Mouse (Mus musculus) midbrain, embryonic 12.5 days (tissue): Measurements from ENCODE around the gene Acadm. TPM values are rescaled to one million over a fixed set of nuclear protein-coding genes. Genes with fewer than 3 reads are reported as not detected.

Experiments used
- ATAC-seq: fragments of 200-750 bp; cut with Nextera tagmentation; 2 replicates; pipeline ENCODE4 v1.8.0; 2017; ENCODE audit warnings: low read depth, moderate TSS enrichment, moderate library complexity; ENCODE audit not compliant: low FRiP score
- H3K27ac ChIP-seq: fragments of 300-500 bp; sonication (generic); replicated peaks from 2 replicates; pipeline ENCODE4 v1.5.1; 2016; ENCODE audit warnings: mild to moderate bottlenecking
- H3K27me3 ChIP-seq: fragments of 300-500 bp; sonication (generic); 2 replicates; pipeline ENCODE4 v1.6.1; 2016; ENCODE audit warnings: mild to moderate bottlenecking
- H3K36me3 ChIP-seq: fragments of 300-500 bp; sonication (generic); 2 replicates; pipeline ENCODE4 v1.6.1; 2016
- H3K4me1 ChIP-seq: fragments of 300-500 bp; sonication (generic); 2 replicates; pipeline ENCODE4 v1.6.1; 2016
- H3K4me2 ChIP-seq: fragments of 300-500 bp; sonication (generic); replicated peaks from 2 replicates; pipeline ENCODE4 v1.6.1; 2016; ENCODE audit warnings: mild to moderate bottlenecking, moderate library complexity
- H3K4me3 ChIP-seq: fragments of 300-500 bp; sonication (generic); 2 replicates; pipeline ENCODE4 v1.5.1; 2016; ENCODE audit warnings: mild to moderate bottlenecking
- H3K9ac ChIP-seq: fragments of 300-500 bp; sonication (generic); replicated peaks from 2 replicates; pipeline ENCODE4 v1.6.1; 2016; ENCODE audit warnings: mild to moderate bottlenecking, moderate library complexity
- H3K9me3 ChIP-seq: fragments of 300-500 bp; sonication (generic); 2 replicates; pipeline ENCODE4 v1.6.1; 2016; ENCODE audit warnings: mild to moderate bottlenecking
- WGBS: fragments of 180-500 bp; shearing (Covaris S2); methylation state at CpG from one replicate; pipeline ENCODE4 v1.1.7; 2016; 5-methylcytosine and 5-hydroxymethylcytosine counted together
- polyA plus RNA-seq: library from polyadenylated mRNA; unstranded; fragments of >200 nt; fragmentation: Nextera tagmentation; extraction: Ambion mirVana; gene quantifications from 2 replicates; pipeline ENCODE4 v1.2.1, GENCODE M21; 2016

Gene Acadm
- polyA plus RNA-seq, 1 experiment from 2014 or later = 54.6 TPM

DNA sequence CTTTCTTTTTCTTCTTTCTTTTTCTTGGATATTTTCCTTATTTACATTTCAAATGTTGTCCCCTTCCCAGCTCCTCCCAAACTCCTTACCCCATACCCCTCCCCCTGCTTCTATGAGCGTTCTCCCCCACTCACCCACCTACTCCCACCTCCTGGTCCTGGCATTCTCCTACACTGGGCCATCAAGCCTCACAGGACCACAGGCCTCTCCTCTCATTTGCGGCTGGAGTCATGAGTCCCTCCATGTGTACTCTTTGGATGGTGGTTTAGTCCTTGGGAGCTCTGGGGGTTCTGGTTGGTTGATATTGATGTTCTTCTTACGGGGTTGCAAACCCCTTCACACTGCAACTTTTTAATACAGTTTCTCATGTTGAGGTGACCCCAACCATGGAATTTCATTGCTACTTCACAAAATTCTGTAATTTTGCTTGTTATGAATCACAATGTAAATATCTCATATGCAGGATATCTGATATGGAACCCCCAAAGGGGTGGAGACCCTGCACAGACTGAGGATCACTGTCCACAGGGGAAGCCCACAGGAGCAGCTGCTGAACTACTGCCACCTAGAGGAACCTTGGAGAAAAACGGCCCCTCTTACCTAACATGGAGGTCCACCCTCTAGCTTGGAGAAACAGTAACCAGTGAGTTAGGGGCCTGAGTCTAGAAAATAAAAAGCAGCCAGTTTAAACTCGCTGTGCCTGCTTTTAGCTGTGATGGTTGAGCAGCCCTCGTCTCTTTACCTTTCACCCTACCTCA lies 17.4 kb upstream of the Acadm start:
- no peak for ATAC-seq

DNA sequence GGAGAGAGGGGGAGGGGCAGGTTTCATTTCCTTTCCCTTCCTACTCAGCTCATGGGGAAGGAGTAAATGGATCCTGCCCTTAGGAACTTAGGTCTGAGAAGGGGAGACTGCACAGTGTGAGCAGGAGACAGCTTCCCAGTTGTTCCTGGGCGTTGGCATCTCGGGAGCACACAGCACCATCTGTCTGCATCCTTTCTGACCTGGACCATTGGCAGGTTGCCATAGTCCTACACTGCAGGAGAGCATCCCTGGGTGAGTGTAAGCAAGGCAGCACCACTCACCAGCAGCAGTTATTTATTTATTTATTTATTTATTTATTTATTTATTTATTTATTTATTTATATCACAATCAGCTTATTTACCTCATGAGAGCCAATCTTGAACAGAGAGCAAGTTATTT lies 16.5 kb upstream of the Acadm start:
- H3K9ac ChIP-seq = no peak overlapping the region
- no peak overlapping the region for H3K4me3 ChIP-seq
- 81% methylated on average over 2 of the region's 2 CpGs for WGBS
- no peaks in the 10 kb centered on the region for H3K9me3 ChIP-seq
- H3K36me3 ChIP-seq = no peaks in the 10 kb centered on the region
- no peaks in the 10 kb centered on the region for H3K4me1 ChIP-seq
- H3K27me3 ChIP-seq = no peaks in the 10 kb centered on the region
- no peak for ATAC-seq
- no peak overlapping the region for H3K27ac ChIP-seq
- H3K4me2 ChIP-seq = no peak overlapping the region

More for the DNA sequence above, 17.4 kb upstream of the Acadm start:
- Histone ChIP-seq H3K9me3 (no peaks in the 10 kb centered on the region), H3K27ac (no peak overlapping the region), H3K9ac (no peak overlapping the region), H3K4me1 (no peaks in the 10 kb centered on the region), H3K4me3 (no peak overlapping the region), H3K27me3 (no peaks in the 10 kb centered on the region), H3K36me3 (no peaks in the 10 kb centered on the region), H3K4me2 (no peak overlapping the region)
- 73% methylated on average over 6 of the region's 6 CpGs for WGBS

DNA sequence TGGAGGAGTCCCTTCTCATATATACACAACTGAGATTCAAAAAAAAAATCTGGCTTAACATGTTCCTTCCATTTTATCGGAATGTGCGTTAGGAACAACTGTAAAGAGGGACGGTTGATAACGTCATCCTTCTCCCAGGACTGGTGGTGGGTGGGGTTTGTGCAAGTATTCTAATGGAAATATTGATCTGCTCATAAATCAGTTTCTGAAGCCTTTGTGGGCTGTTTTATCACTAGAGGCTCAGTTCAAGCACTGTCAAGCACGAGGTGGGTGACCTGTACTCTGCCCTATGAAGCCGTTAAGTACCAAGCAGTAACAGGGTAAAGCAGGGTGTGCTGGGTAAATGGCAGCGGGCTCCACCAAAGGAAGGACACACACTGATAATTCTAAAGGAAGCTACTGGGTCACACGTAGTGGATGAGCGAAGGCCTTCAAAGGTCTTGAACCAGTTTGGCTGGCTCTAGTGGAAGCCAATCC lies 15.3 kb upstream of the Acadm start:
- H3K9ac ChIP-seq = no peak overlapping the region
- H3K4me2 ChIP-seq = no peak overlapping the region
- H3K4me1 ChIP-seq = no peaks in the 10 kb centered on the region
- no peaks in the 10 kb centered on the region for H3K27me3 ChIP-seq
- no peaks in the 10 kb centered on the region for H3K9me3 ChIP-seq
- no peak; the same call in 1 of the 2 replicates for ATAC-seq
- H3K36me3 ChIP-seq = no peaks in the 10 kb centered on the region
- 89% methylated on average over 9 of the region's 9 CpGs for WGBS
- no peak overlapping the region for H3K4me3 ChIP-seq
- no peak overlapping the region for H3K27ac ChIP-seq

DNA sequence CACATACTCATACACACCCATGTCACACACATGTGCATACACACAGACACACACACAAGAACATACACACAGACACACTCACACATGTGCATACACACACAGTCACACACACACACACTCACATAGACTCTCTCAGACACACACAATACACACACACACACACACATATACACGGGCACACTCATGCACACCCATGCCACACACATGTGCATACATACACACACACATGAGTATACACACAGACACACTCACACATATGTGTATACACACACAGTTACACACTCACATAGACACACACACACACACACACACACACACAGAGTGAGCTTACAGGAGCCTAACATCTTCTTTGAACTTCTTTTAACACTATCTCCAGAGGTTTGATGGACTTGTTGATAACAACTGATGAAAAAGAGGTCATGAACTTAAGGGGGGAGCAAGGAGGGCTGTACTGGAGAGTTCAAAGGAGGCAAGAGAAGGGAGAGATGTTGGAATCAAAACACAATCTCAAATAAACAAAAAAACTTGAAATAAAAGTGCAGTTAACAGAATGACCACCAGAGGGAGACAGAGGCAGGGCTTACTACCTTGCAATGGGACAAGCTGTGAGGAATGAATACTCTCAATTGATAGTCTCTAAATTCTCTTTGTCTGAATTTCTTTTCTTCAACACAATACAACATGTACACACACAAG lies 14.8 kb upstream of the Acadm start:
- no peak overlapping the region for H3K4me3 ChIP-seq
- peak; percentile 38 for ATAC-seq
- WGBS = 88% methylated on average over 1 of the region's 1 CpGs
- no peak overlapping the region for H3K9ac ChIP-seq
- no peak overlapping the region for H3K4me2 ChIP-seq
- no peaks in the 10 kb centered on the region for H3K36me3 ChIP-seq
- H3K27me3 ChIP-seq = no peaks in the 10 kb centered on the region
- no peaks in the 10 kb centered on the region for H3K4me1 ChIP-seq
- no peak overlapping the region for H3K27ac ChIP-seq
- no peaks in the 10 kb centered on the region for H3K9me3 ChIP-seq

DNA sequence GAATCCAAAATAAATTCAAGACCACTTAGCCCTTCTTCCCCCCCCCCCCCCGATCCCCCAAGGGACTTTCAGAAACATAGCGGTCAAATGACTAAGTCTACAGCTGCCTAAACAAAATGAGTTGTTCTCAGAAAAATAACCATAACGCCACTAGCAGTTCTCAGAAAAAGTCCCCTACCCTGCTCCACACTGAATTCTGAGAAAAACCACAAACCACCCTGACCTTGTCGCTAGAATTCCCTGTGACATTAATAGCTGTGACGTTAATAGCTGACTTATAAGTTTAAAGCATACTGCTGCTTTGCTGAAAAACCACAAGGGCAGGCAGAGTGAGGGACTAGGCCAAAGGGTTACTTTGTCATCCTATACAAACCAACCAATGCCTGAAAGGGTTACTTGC lies 13.5 kb upstream of the Acadm start:
- no peaks in the 10 kb centered on the region for H3K27me3 ChIP-seq
- no peak overlapping the region for H3K4me3 ChIP-seq
- H3K9me3 ChIP-seq = no peaks in the 10 kb centered on the region
- H3K36me3 ChIP-seq = no peaks in the 10 kb centered on the region
- H3K9ac ChIP-seq = no peak overlapping the region
- no peaks in the 10 kb centered on the region for H3K4me1 ChIP-seq
- ATAC-seq = no peak
- no peak overlapping the region for H3K27ac ChIP-seq
- 93% methylated on average over 5 of the region's 5 CpGs for WGBS
- H3K4me2 ChIP-seq = no peak overlapping the region

DNA sequence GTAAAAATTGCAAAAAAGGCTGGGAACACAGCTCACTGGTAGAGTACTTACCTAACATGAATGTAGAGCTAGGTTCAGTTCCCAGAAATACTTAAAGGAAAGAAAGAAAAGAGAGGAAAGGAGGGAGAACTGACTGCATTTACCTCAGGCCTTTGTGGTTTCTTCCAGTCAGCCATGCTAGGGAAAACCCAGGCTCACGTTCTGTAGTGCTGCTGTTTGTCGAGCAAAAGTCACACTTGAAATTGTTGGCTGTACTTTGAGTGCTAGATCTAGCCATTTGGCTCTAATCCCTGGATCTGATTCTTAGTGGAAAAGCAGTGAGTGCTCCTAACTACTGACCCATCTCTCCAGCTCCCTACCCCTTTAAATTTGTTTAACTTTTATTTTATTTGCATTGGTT lies 3.7 kb upstream of the Acadm start:
- Histone ChIP-seq H3K9me3 (no peaks in the 10 kb centered on the region), H3K4me2 (no peak overlapping the region), H3K27ac (no peak overlapping the region), H3K27me3 (no peaks in the 10 kb centered on the region), H3K36me3 (no peaks in the 10 kb centered on the region), H3K4me1 (peaks cover 4% of the 10 kb centered on the region), H3K4me3 (no peak overlapping the region), H3K9ac (no peak overlapping the region)
- no peak for ATAC-seq
- WGBS = 80% methylated on average over 2 of the region's 2 CpGs

DNA sequence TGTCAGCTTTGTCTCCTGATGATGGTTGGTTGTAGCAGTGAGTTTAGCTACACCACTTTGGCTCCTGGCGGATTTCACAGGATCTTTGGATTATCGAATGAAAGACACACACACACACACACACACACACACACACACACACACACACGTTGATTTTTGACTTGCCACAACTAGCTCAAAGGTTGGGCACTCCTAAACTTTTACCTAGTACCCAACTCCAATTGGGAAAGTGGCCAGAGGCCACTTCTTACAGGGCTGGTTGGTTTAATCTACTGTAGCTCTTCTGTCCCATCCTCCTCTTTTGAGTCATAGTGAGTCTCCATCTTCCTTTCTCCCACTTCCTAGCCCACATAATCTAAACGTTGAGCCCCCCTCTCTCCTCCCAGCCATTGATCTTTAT lies 2.8 kb upstream of the Acadm start:
- peaks cover 11% of the 10 kb centered on the region for H3K4me1 ChIP-seq
- no peak for ATAC-seq
- WGBS = 73% methylated on average over 4 of the region's 4 CpGs
- no peaks in the 10 kb centered on the region for H3K9me3 ChIP-seq
- H3K4me3 ChIP-seq = no peak overlapping the region
- H3K9ac ChIP-seq = no peak overlapping the region
- H3K36me3 ChIP-seq = no peaks in the 10 kb centered on the region
- no peaks in the 10 kb centered on the region for H3K27me3 ChIP-seq
- H3K27ac ChIP-seq = no peak overlapping the region
- no peak overlapping the region for H3K4me2 ChIP-seq

DNA sequence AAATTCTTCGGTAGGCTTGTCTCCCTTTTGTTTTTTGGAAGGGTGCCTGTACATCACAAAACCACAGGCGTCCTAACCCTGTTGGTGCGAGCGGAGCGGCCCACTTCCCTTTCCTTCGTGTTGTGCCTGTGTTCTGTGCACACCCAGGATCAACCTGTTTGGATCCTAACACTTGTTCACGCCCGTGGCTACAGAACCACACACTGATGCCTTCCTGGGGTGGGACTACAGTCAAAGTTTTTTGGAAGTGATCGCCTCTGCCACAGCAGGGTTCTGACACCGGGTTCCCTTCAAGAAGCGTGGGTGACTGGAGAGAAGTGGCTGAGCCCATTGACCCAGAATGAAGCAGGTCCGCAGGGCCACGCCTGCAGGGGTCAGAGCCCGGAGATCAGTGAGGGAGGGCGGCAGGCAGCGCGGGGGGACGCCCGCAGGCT lies 514 bp downstream of the Acadm start:
- no peaks in the 10 kb centered on the region for H3K36me3 ChIP-seq

DNA sequence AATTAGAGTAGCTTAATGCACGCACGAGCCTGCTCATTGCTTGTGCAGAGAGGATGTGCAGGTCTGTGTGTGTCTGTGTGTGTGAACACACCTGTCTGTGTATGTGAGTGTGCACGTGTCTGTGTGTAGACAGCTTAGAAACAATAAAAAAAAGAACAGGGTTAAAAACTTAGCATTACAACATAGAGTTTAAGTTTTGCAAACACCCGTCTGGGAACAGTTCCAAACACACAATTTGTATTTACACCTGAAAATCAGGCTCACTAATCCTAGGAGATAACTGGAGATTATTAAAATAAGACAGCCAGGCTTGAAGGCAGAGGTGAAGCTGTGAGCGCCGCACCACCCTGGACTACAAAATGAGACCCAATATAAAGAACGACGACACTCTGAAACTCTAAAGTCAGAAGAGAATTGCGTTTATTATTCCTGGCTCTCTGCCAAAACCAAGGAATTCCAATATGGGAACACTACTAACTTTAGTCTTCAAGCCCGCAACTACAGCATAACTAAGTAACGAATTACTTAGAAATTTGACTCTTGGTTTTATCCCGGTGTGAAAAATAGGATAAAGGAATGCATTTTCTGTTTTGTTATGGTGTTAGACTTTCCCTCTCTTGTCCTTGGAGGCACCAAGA lies 1.3 kb downstream of the Acadm start:
- H3K9ac ChIP-seq = peak overlapping the region; percentile 70; the same call in 1 of the 2 replicates
- no peaks in the 10 kb centered on the region for H3K27me3 ChIP-seq
- peaks cover 11% of the 10 kb centered on the region for H3K4me1 ChIP-seq
- ATAC-seq = no peak
- peak overlapping the region; percentile 78 for H3K4me3 ChIP-seq
- WGBS = 42% methylated on average over 12 of the region's 12 CpGs
- H3K36me3 ChIP-seq = peaks cover 7% of the 10 kb centered on the region; the same call in 1 of the 2 replicates
- H3K4me2 ChIP-seq = peak overlapping the region; percentile 64
- H3K9me3 ChIP-seq = no peaks in the 10 kb centered on the region
- H3K27ac ChIP-seq = no peak overlapping the region

More for the DNA sequence above, 514 bp downstream of the Acadm start:
- peak; percentile 47 for ATAC-seq
- H3K9ac ChIP-seq = peak overlapping the region; percentile 70
- no peaks in the 10 kb centered on the region for H3K9me3 ChIP-seq
- H3K4me1 ChIP-seq = peaks cover 11% of the 10 kb centered on the region
- no peaks in the 10 kb centered on the region for H3K27me3 ChIP-seq
- WGBS = under 1% methylated on average over 19 of the region's 19 CpGs
- peak overlapping the region; percentile 64 for H3K4me2 ChIP-seq
- H3K27ac ChIP-seq = peak overlapping the region; percentile 81
- H3K4me3 ChIP-seq = peak overlapping the region; percentile 78

DNA sequence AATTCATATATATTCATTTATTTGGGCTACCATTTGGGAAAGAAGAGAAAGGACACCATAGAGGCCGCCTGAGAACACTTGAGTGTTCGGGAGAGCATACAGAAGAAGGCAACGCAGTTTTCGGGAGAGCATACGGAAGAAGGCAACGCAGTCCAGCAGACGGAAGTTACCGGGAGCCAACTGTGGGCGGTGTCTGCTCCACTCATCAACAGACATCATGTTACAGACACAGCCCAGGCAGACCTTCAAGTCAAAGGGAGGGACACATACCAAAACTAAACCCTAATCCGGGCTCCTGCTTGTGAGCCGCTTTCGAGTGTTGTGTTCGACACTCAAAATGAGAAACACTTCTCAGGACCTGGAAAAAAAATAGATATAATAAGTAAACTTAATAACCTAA lies 2.8 kb downstream of the Acadm start:
- Histone ChIP-seq H3K4me3 (no peak overlapping the region), H3K9ac (no peak overlapping the region), H3K27me3 (no peaks in the 10 kb centered on the region), H3K27ac (no peak overlapping the region), H3K9me3 (no peaks in the 10 kb centered on the region), H3K36me3 (peaks cover 22% of the 10 kb centered on the region), H3K4me1 (peaks cover 11% of the 10 kb centered on the region), H3K4me2 (no peak overlapping the region)
- WGBS = 95% methylated on average over 13 of the region's 13 CpGs
- no peak for ATAC-seq

DNA sequence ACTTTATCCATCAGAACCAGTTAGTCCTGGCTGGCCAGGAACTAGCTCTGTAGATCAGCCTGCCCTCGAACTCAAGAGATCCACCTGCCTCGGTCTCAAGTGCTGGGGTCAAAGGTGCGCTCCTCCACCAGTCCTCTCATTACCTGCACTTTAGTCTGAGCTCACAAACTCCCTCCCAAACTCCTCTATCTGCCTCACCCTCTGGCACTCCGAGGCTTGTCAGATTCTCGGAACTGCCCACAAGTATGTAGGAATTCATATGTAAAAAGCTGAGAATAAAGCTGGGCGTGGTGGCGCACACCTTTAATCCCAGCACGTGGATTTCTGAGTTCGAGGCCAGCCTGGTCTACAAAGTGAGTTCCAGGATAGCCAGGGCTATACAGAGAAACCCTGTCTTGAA lies 3.9 kb downstream of the Acadm start:
- Histone ChIP-seq H3K4me2 (no peak overlapping the region), H3K9me3 (no peaks in the 10 kb centered on the region), H3K27me3 (no peaks in the 10 kb centered on the region), H3K4me3 (no peak overlapping the region), H3K9ac (no peak overlapping the region), H3K36me3 (peaks cover 27% of the 10 kb centered on the region), H3K27ac (no peak overlapping the region), H3K4me1 (peaks cover 11% of the 10 kb centered on the region)
- no peak for ATAC-seq
- 92% methylated on average over 9 of the region's 9 CpGs for WGBS

DNA sequence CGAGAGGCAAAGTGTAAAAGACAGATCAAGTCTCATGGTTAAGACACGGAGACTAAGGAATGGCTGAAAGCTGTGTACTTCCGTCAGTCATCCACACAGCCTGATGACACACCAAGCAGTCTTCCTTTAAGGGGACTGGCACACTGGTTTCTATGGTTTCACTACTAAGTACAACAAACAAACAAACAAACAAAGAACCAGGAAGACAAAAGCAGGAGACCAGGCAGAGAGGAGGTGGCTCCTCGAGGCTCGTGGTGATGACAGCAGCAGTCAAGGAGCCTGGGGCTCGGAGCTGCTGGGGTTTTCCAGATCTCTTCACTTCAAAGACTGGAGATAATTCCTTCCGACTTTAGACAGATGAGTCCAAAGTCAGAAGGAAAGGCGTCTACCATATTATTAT lies 4.4 kb downstream of the Acadm start:
- Histone ChIP-seq H3K36me3 (peaks cover 27% of the 10 kb centered on the region), H3K27me3 (no peaks in the 10 kb centered on the region), H3K4me2 (no peak overlapping the region), H3K4me1 (peaks cover 11% of the 10 kb centered on the region), H3K4me3 (no peak overlapping the region), H3K9ac (no peak overlapping the region), H3K9me3 (no peaks in the 10 kb centered on the region), H3K27ac (no peak overlapping the region)
- 82% methylated on average over 8 of the region's 8 CpGs for WGBS
- no peak for ATAC-seq
